Mouse (Mus musculus) embryonic stem cell, embryonic (primary cell): ENCODE measurements at regions not wholly inside any gene's neighbourhood (a gene's known extent, or its start where the extent isn't known, plus 50 kb on each side); places are given as distances from the start of the nearest gene placed in this dataset.

Source experiments
- CTCF ChIA-PET, 4 experiments: fragments of 300-600 bp in 2 of 4; fragments of 350-600 bp in 2 of 4; sonication (Branson Sonifier 250); formaldehyde crosslinking; loops; one replicate each; lab custom pipeline; 2022; ENCODE audit warnings: inconsistent platforms in 2 of 4; lab: Charles Lee
- POLR2A ChIA-PET, 4 experiments: fragments of 300-600 bp in 2 of 4; fragments of 350-600 bp in 2 of 4; sonication (Branson Sonifier 250); formaldehyde crosslinking; loops; one replicate each; lab custom pipeline; 2022; ENCODE audit warnings: antibody characterized with exemption in 4 of 4, inconsistent platforms in 1 of 4; lab: Charles Lee

GRCm38 (mm10) chr10:111662665-111663064 lies 156.6 kb downstream of the Phlda1 start:
- ChIA-PET CTCF (no interaction called here), POLR2A (no interaction called here)

- ChIA-PET POLR2A (no interaction called here), CTCF (no interaction called here)
Measured at GRCm38 (mm10) chr10:111665834-111666233, 159.7 kb downstream of the Phlda1 start.

GRCm38 (mm10) chr10:111666963-111667362 lies 160.9 kb downstream of the Phlda1 start:
- POLR2A ChIA-PET: interaction anchor here in 1 of 4 experiments (0.7 kb wide), 1 partner anchor 13 kb away, joined by 4 read pairs; no protein-coding TSS in a partner anchor
- CTCF ChIA-PET: interaction anchor here in 1 of 4 experiments (0.6 kb wide), 1 partner anchor 622 kb away, joined by 3 read pairs; no protein-coding TSS in a partner anchor

- POLR2A ChIA-PET: no interaction called here
- CTCF ChIA-PET: interaction anchor here in 1 of 4 experiments (0.5 kb wide), 1 partner anchor 377 kb away, joined by 3 read pairs; no protein-coding TSS in a partner anchor
Measured at GRCm38 (mm10) chr10:111668639-111669038, 162.6 kb downstream of the Phlda1 start.

GRCm38 (mm10) chr10:111669658-111670057 lies 163.6 kb downstream of the Phlda1 start:
- CTCF ChIA-PET: interaction anchor here in 1 of 4 experiments (1.6 kb wide), 1 partner anchor 34 kb away, joined by 5 read pairs; no protein-coding TSS in a partner anchor
- POLR2A ChIA-PET: no interaction called here

- ChIA-PET CTCF (interaction anchor here in 2 of 4 experiments (0.6 to 1.6 kb wide), 4 partner anchors 16 to 999 kb away, joined by 4 to 6 read pairs (median 4); no protein-coding TSS in a partner anchor), POLR2A (interaction anchor here in 1 of 4 experiments (0.7 kb wide), 1 partner anchor 765 kb away, joined by 3 read pairs; no protein-coding TSS in a partner anchor)
Measured at GRCm38 (mm10) chr10:111670666-111671065, 164.6 kb downstream of the Phlda1 start.

GRCm38 (mm10) chr10:111672454-111673316 lies 166.6 kb downstream of the Phlda1 start:
- POLR2A ChIA-PET: interaction anchor here in 2 of 4 experiments (0.6 to 1.3 kb wide), 2 partner anchors 170 to 295 kb away, joined by 3 read pairs; no protein-coding TSS in a partner anchor
- CTCF ChIA-PET: interaction anchor here in 1 of 4 experiments (0.6 kb wide), 1 partner anchor 166 kb away, joined by 3 read pairs; no protein-coding TSS in a partner anchor

- POLR2A ChIA-PET: interaction anchor here in 1 of 4 experiments (1.3 kb wide), 1 partner anchor 170 kb away, joined by 3 read pairs; no protein-coding TSS in a partner anchor
- CTCF ChIA-PET: no interaction called here
Measured at GRCm38 (mm10) chr10:111673317-111673610, 167.2 kb downstream of the Phlda1 start.

- POLR2A ChIA-PET: no interaction called here
Measured at GRCm38 (mm10) chr10:111676255-111676654, 170.2 kb downstream of the Phlda1 start.

GRCm38 (mm10) chr10:111680919-111681318 lies 174.8 kb downstream of the Phlda1 start:
- ChIA-PET CTCF (no interaction called here), POLR2A (no interaction called here)

More at GRCm38 (mm10) chr10:111676255-111676654, 170.2 kb downstream of the Phlda1 start:
- CTCF ChIA-PET: interaction anchor here in 2 of 4 experiments (0.6 to 1.1 kb wide), 3 partner anchors 65 to 173 kb away, joined by 3 to 4 read pairs (median 3); no protein-coding TSS in a partner anchor

- CTCF ChIA-PET: no interaction called here
- POLR2A ChIA-PET: interaction anchor here in 2 of 4 experiments (0.6 to 1.5 kb wide), 2 partner anchors 20 to 182 kb away, joined by 3 read pairs; no protein-coding TSS in a partner anchor
Measured at GRCm38 (mm10) chr10:111684409-111685346, 178.6 kb downstream of the Phlda1 start.

GRCm38 (mm10) chr10:111686585-111686984 lies 180.5 kb downstream of the Phlda1 start:
- POLR2A ChIA-PET: interaction anchor here in 1 of 4 experiments (1.5 kb wide), 1 partner anchor 184 kb away, joined by 3 read pairs; no protein-coding TSS in a partner anchor
- CTCF ChIA-PET: no interaction called here

- ChIA-PET POLR2A (no interaction called here), CTCF (interaction anchor here in 1 of 4 experiments (0.7 kb wide), 1 partner anchor 186 kb away, joined by 3 read pairs; no protein-coding TSS in a partner anchor)
Measured at GRCm38 (mm10) chr10:111689587-111689986, 183.5 kb downstream of the Phlda1 start.

GRCm38 (mm10) chr10:111693762-111694161 lies 187.7 kb downstream of the Phlda1 start:
- POLR2A ChIA-PET: interaction anchor here in 1 of 4 experiments (0.7 kb wide), 1 partner anchor 143 kb away, joined by 6 read pairs; no protein-coding TSS in a partner anchor
- CTCF ChIA-PET: interaction anchor here in 2 of 4 experiments (0.7 to 1.0 kb wide), 2 partner anchors 20 to 190 kb away, joined by 4 read pairs; no protein-coding TSS in a partner anchor

GRCm38 (mm10) chr10:111694227-111695200 lies 188.4 kb downstream of the Phlda1 start:
- POLR2A ChIA-PET: interaction anchor here in 1 of 4 experiments (0.7 kb wide), 1 partner anchor 144 kb away, joined by 6 read pairs; no protein-coding TSS in a partner anchor
- CTCF ChIA-PET: interaction anchor here in 3 of 4 experiments (0.7 to 1.0 kb wide), 3 partner anchors 20 to 191 kb away, joined by 3 to 4 read pairs (median 4); no protein-coding TSS in a partner anchor

- ChIA-PET POLR2A (interaction anchor here in 1 of 4 experiments (0.6 kb wide), 1 partner anchor 24 kb away, joined by 3 read pairs; no protein-coding TSS in a partner anchor), CTCF (no interaction called here)
Measured at GRCm38 (mm10) chr10:111695918-111696760, 190.1 kb downstream of the Phlda1 start.
